Mouse (Mus musculus): ENCODE measurements around the gene Anks1. TPM values are rescaled to one million over a fixed set of nuclear protein-coding genes. Genes with fewer than 3 reads are reported as not detected.

The Anks1 gene
- polyA plus RNA-seq, 1 experiment from 2014 or later, result 13.3 TPM

- H3K27ac ChIP-seq (replicated peaks; ENCODE audit: low read depth, low read length), result peak overlapping the region; percentile 47; the same call in 1 of the 2 replicates
- H3K4me3 ChIP-seq (ENCODE audit: low read depth, low read length), result no peak overlapping the region
- peak; percentile 71 for DNase-seq (ENCODE audit: low spot score)
- 48% methylated on average over 7 of the region's 7 CpGs for WGBS
- no peaks in the 10 kb centered on the region for H3K9me3 ChIP-seq (replicated peaks; ENCODE audit: control insufficient read depth, low read length)
- peaks cover 9% of the 10 kb centered on the region for H3K4me1 ChIP-seq (ENCODE audit: control insufficient read depth, insufficient read depth, low read length)
- ATAC-seq (replicated peaks; ENCODE audit: insufficient number of reproducible peaks, low FRiP score, low TSS enrichment, low read depth), result no peak
- H3K36me3 ChIP-seq (replicated peaks; ENCODE audit: control insufficient read depth, insufficient read depth, low read depth, low read length), result no peaks in the 10 kb centered on the region; the same call in 1 of the 2 replicates
- no peaks in the 10 kb centered on the region for H3K27me3 ChIP-seq (ENCODE audit: control insufficient read depth, insufficient read depth, low read length)
- peak overlapping the region; percentile 13; the same call in 1 of the 2 replicates for H3K9ac ChIP-seq (replicated peaks; ENCODE audit: low read length)
- no peak overlapping the region for H3K4me2 ChIP-seq (ENCODE audit: low read depth, low read length)
These were observed 152.4 kb downstream of the Anks1 start for GRCm38 (mm10) chr17:28061472-28061871.

GRCm38 (mm10) chr17:28062710-28063109 lies 153.6 kb downstream of the Anks1 start:
- H3K4me3 ChIP-seq (ENCODE audit: low read depth, low read length), result no peak overlapping the region
- ATAC-seq (replicated peaks; ENCODE audit: insufficient number of reproducible peaks, low FRiP score, low TSS enrichment, low read depth), result no peak
- H3K4me1 ChIP-seq (ENCODE audit: control insufficient read depth, insufficient read depth, low read length), result peaks cover 9% of the 10 kb centered on the region
- WGBS, result 70% methylated on average over 7 of the region's 7 CpGs
- no peaks in the 10 kb centered on the region for H3K27me3 ChIP-seq (ENCODE audit: control insufficient read depth, insufficient read depth, low read length)
- no peak overlapping the region for H3K9ac ChIP-seq (replicated peaks; ENCODE audit: low read length)
- no peak for DNase-seq (ENCODE audit: low spot score)
- H3K36me3 ChIP-seq (replicated peaks; ENCODE audit: control insufficient read depth, insufficient read depth, low read depth, low read length), result no peaks in the 10 kb centered on the region; the same call in 1 of the 2 replicates
- H3K4me2 ChIP-seq (ENCODE audit: low read depth, low read length), result no peak overlapping the region
- no peak overlapping the region for H3K27ac ChIP-seq (replicated peaks; ENCODE audit: low read depth, low read length)
- no peaks in the 10 kb centered on the region for H3K9me3 ChIP-seq (replicated peaks; ENCODE audit: control insufficient read depth, low read length)

- Histone ChIP-seq H3K36me3 (replicated peaks; ENCODE audit: control insufficient read depth, insufficient read depth, low read depth, low read length) (no peaks in the 10 kb centered on the region; the same call in 1 of the 2 replicates), H3K4me3 (ENCODE audit: low read depth, low read length) (no peak overlapping the region), H3K27me3 (ENCODE audit: control insufficient read depth, insufficient read depth, low read length) (no peaks in the 10 kb centered on the region), H3K27ac (replicated peaks; ENCODE audit: low read depth, low read length) (no peak overlapping the region; the same call in 1 of the 2 replicates), H3K4me2 (ENCODE audit: low read depth, low read length) (no peak overlapping the region), H3K4me1 (ENCODE audit: control insufficient read depth, insufficient read depth, low read length) (peaks cover 9% of the 10 kb centered on the region), H3K9ac (replicated peaks; ENCODE audit: low read length) (no peak overlapping the region), H3K9me3 (replicated peaks; ENCODE audit: control insufficient read depth, low read length) (no peaks in the 10 kb centered on the region)
- ATAC-seq (replicated peaks; ENCODE audit: insufficient number of reproducible peaks, low FRiP score, low TSS enrichment, low read depth), result no peak
- DNase-seq (ENCODE audit: low spot score), result peak; percentile 71
- WGBS, result 49% methylated on average over 6 of the region's 6 CpGs
These were observed 154.1 kb downstream of the Anks1 start for GRCm38 (mm10) chr17:28063163-28063562.

- Histone ChIP-seq H3K9ac (replicated peaks; ENCODE audit: low read length) (no peak overlapping the region), H3K36me3 (replicated peaks; ENCODE audit: control insufficient read depth, insufficient read depth, low read depth, low read length) (no peaks in the 10 kb centered on the region), H3K4me3 (ENCODE audit: low read depth, low read length) (no peak overlapping the region), H3K27me3 (ENCODE audit: control insufficient read depth, insufficient read depth, low read length) (no peaks in the 10 kb centered on the region), H3K4me2 (ENCODE audit: low read depth, low read length) (no peak overlapping the region), H3K9me3 (replicated peaks; ENCODE audit: control insufficient read depth, low read length) (no peaks in the 10 kb centered on the region), H3K27ac (replicated peaks; ENCODE audit: low read depth, low read length) (no peak overlapping the region), H3K4me1 (ENCODE audit: control insufficient read depth, insufficient read depth, low read length) (no peaks in the 10 kb centered on the region)
- no peak for ATAC-seq (replicated peaks; ENCODE audit: insufficient number of reproducible peaks, low FRiP score, low TSS enrichment, low read depth)
- WGBS, result 87% methylated on average over 4 of the region's 4 CpGs
- no peak for DNase-seq (ENCODE audit: low spot score)
These were observed 158.2 kb downstream of the Anks1 start for GRCm38 (mm10) chr17:28067303-28067702.

- Histone ChIP-seq H3K4me3 (ENCODE audit: low read depth, low read length) (no peak overlapping the region), H3K27ac (replicated peaks; ENCODE audit: low read depth, low read length) (no peak overlapping the region), H3K9me3 (replicated peaks; ENCODE audit: control insufficient read depth, low read length) (no peaks in the 10 kb centered on the region), H3K4me1 (ENCODE audit: control insufficient read depth, insufficient read depth, low read length) (no peaks in the 10 kb centered on the region; the same call in 1 of the 2 replicates), H3K4me2 (ENCODE audit: low read depth, low read length) (no peak overlapping the region), H3K36me3 (replicated peaks; ENCODE audit: control insufficient read depth, insufficient read depth, low read depth, low read length) (no peaks in the 10 kb centered on the region), H3K27me3 (ENCODE audit: control insufficient read depth, insufficient read depth, low read length) (no peaks in the 10 kb centered on the region), H3K9ac (replicated peaks; ENCODE audit: low read length) (no peak overlapping the region)
- WGBS, result 22% methylated on average over 12 of the region's 12 CpGs
- ATAC-seq (replicated peaks; ENCODE audit: insufficient number of reproducible peaks, low FRiP score, low TSS enrichment, low read depth) (no peak), DNase-seq (ENCODE audit: low spot score) (no peak)
These were observed 160.3 kb downstream of the Anks1 start for GRCm38 (mm10) chr17:28069446-28069845.

GRCm38 (mm10) chr17:28070256-28070655 lies 161.2 kb downstream of the Anks1 start:
- Histone ChIP-seq H3K4me3 (ENCODE audit: low read depth, low read length) (no peak overlapping the region), H3K4me2 (ENCODE audit: low read depth, low read length) (no peak overlapping the region), H3K36me3 (replicated peaks; ENCODE audit: control insufficient read depth, insufficient read depth, low read depth, low read length) (no peaks in the 10 kb centered on the region), H3K27ac (replicated peaks; ENCODE audit: low read depth, low read length) (no peak overlapping the region), H3K27me3 (ENCODE audit: control insufficient read depth, insufficient read depth, low read length) (no peaks in the 10 kb centered on the region), H3K9me3 (replicated peaks; ENCODE audit: control insufficient read depth, low read length) (no peaks in the 10 kb centered on the region), H3K4me1 (ENCODE audit: control insufficient read depth, insufficient read depth, low read length) (no peaks in the 10 kb centered on the region; the same call in 1 of the 2 replicates), H3K9ac (replicated peaks; ENCODE audit: low read length) (no peak overlapping the region)
- 92% methylated on average over 13 of the region's 13 CpGs for WGBS
- no peak for ATAC-seq (replicated peaks; ENCODE audit: insufficient number of reproducible peaks, low FRiP score, low TSS enrichment, low read depth)
- no peak for DNase-seq (ENCODE audit: low spot score)

GRCm38 (mm10) chr17:28072730-28073129 lies 163.6 kb downstream of the Anks1 start:
- Histone ChIP-seq H3K27me3 (ENCODE audit: control insufficient read depth, insufficient read depth, low read length) (no peaks in the 10 kb centered on the region), H3K4me1 (ENCODE audit: control insufficient read depth, insufficient read depth, low read length) (no peaks in the 10 kb centered on the region; the same call in 1 of the 2 replicates), H3K4me3 (ENCODE audit: low read depth, low read length) (no peak overlapping the region), H3K27ac (replicated peaks; ENCODE audit: low read depth, low read length) (no peak overlapping the region), H3K9ac (replicated peaks; ENCODE audit: low read length) (no peak overlapping the region), H3K9me3 (replicated peaks; ENCODE audit: control insufficient read depth, low read length) (no peaks in the 10 kb centered on the region), H3K4me2 (ENCODE audit: low read depth, low read length) (no peak overlapping the region), H3K36me3 (replicated peaks; ENCODE audit: control insufficient read depth, insufficient read depth, low read depth, low read length) (no peaks in the 10 kb centered on the region)
- 71% methylated on average over 2 of the region's 2 CpGs for WGBS
- DNase-seq (ENCODE audit: low spot score) (no peak), ATAC-seq (replicated peaks; ENCODE audit: insufficient number of reproducible peaks, low FRiP score, low TSS enrichment, low read depth) (no peak)

- 78% methylated on average over 7 of the region's 7 CpGs for WGBS
- Histone ChIP-seq H3K4me3 (ENCODE audit: low read depth, low read length) (no peak overlapping the region), H3K4me2 (ENCODE audit: low read depth, low read length) (no peak overlapping the region), H3K36me3 (replicated peaks; ENCODE audit: control insufficient read depth, insufficient read depth, low read depth, low read length) (no peaks in the 10 kb centered on the region), H3K27me3 (ENCODE audit: control insufficient read depth, insufficient read depth, low read length) (no peaks in the 10 kb centered on the region), H3K9me3 (replicated peaks; ENCODE audit: control insufficient read depth, low read length) (no peaks in the 10 kb centered on the region), H3K27ac (replicated peaks; ENCODE audit: low read depth, low read length) (no peak overlapping the region), H3K4me1 (ENCODE audit: control insufficient read depth, insufficient read depth, low read length) (no peaks in the 10 kb centered on the region; the same call in 1 of the 2 replicates), H3K9ac (replicated peaks; ENCODE audit: low read length) (no peak overlapping the region)
- ATAC-seq (replicated peaks; ENCODE audit: insufficient number of reproducible peaks, low FRiP score, low TSS enrichment, low read depth) (no peak), DNase-seq (ENCODE audit: low spot score) (no peak)
These were observed 165.4 kb downstream of the Anks1 start for GRCm38 (mm10) chr17:28074486-28074885.
